Mouse (Mus musculus) right cerebral cortex, postnatal 36 days (tissue): ENCODE measurements around the gene Elovl6.

Source experiments
- DNase-seq, 2 experiments: peaks; one replicate each; pipeline ENCODE4 v3.0.0; 2022; ENCODE audit warnings: low spot score in 2 of 2, mixed read lengths in 1 of 2

Elovl6 gene

DNA sequence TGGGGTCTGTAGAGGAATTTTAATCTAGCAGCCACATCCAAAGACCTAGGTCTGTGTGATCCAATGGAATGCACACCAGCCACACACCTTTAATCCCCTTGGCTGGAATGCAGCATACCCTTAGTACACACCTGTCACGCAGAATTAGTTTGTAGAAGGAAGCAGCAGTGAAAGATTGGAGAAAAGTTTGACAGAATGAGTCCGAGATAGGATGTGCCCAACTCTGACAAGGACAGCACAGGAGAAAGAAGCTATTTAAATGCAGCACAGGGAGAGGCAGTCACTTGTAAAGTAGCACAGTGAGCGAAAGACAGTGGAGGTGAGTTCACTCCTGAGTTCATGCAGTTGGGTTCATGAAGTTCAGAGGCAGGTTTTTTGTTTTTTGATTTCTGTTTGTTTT is 11.2 kb downstream of the Elovl6 start:
- no peak for DNase-seq

- DNase-seq, result no peak
Measured at GRCm38 (mm10) chr3:129544217-129544616, 12.1 kb downstream of the Elovl6 start.

GRCm38 (mm10) chr3:129545228-129545627 is 13.1 kb downstream of the Elovl6 start:
- no peak for DNase-seq

DNA sequence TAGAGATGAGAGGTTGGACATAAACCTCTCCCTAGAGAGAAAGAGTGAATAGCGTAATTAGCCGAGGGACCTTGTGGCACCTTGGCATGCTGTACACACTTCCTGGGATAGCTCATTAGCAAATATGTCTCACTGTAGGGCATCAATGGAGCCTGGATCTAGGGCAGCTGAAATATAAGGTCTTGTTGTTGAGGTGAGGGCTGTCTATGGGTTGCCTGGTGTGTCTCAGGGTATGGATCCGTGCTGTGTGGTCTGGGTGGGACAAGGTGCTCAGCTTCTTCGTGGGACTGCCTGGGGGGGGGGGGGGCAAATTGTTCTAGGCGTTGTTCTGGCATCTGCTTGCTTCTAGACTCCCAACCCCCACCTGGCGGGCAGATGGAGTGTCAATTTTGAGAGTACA is 13.6 kb downstream of the Elovl6 start:
- no peak for DNase-seq

GRCm38 (mm10) chr3:129547837-129548435 is 15.8 kb downstream of the Elovl6 start:
- DNase-seq, result no peak

- DNase-seq, result no peak
Measured at GRCm38 (mm10) chr3:129548760-129549159, 16.6 kb downstream of the Elovl6 start.

DNA sequence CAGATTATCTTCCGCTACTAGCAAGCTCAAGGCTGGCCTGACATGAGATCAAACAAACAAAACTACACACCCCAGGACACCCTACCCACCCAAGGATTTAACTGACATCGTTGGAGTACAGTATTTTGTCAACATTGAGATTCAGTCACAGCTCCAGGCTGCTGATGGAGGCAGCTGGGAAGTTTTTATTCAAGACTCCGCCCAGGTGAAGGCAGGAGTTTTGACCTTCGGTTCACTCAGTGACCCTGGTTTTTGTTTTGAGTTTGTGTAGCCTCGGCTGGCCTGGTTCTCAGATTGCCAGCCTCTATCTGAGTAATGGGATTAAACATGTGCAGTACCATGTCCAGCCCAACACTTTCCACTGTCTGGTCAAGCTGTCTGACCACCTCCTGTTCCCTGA is 17.4 kb downstream of the Elovl6 start:
- no peak for DNase-seq

- no peak for DNase-seq
Measured at GRCm38 (mm10) chr3:129551581-129552290, 19.6 kb downstream of the Elovl6 start.

GRCm38 (mm10) chr3:129552370-129552769 is 20.2 kb downstream of the Elovl6 start:
- DNase-seq, result no peak

DNA sequence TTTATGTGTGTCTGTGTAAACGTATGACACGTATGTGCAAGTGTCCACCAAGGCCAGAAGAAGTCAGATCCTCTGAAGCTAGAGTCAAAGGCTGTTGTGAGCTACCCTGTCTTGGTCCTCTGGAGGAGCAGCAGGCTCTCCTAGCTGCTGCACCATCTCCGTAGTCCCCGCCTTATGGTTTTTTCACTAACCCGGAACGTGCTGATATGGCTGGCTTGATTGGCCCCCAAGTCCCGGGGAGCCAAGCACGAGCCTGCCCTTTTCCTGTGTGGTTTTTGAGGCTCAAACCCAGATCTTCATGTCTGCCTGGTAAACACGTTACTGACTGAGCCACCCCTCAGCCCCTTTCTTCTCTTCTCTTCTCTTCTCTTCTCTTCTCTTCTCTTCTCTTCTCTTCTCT is 21.0 kb downstream of the Elovl6 start:
- DNase-seq, result no peak

DNA sequence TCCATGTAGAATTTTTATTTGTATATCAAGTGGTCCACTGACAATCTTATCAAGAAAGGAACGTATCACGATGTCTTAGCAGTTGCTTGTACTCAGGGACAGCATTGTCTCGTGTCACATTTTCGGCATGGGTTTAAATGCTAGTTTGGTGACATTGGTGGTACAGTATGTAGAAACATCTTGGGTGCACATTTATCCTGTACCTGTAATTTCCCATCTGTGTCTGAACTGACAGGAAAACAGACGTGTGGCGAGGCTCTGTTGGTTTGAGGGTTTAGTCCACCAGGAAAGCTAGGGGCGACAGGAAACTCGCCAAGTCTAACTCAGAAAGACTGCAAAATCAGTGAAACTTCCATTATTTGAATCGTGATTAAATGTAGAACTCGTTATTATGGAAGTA is 21.5 kb downstream of the Elovl6 start:
- DNase-seq, result no peak

DNA sequence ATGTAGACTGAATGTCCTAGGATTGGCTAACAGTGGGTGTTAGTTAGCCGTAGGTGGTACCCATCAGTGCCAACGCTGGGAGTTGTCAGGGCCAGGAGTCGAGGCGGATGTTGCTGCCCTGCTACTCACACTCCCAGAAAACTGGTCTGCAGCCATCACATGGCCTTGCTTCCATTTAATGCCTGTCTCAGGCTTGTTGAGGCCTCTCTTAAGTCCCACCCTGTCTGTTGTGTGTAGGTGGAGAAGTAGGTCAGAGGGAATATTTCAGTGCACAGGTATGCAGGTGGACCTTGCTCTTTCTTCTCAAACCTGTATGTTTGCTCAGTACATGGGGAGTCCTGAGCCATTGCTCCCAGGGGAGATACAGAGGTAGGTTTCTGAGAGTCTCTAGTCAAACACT is 22.3 kb downstream of the Elovl6 start:
- no peak for DNase-seq

- no peak for DNase-seq
Measured at GRCm38 (mm10) chr3:129557048-129557447, 24.9 kb downstream of the Elovl6 start.

DNA sequence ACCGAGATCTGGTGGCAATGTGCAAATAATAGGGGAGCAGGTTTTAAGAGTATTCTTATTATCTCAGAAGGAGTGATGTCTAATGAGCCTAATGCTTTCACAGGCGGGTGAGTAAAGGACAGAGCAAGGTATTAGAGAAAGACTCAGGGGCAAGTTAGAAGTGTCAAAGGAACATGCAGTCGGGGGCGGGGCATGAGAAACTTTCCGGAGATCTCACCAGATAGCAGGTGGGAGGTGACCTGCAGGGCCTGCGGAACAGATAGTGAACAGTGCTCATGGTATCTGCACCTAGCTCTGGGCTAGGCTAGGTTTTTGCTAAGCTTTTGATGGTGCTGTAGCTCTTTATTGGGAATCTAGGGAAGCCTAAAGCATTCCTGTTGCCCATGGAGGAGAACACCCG is 25.4 kb downstream of the Elovl6 start:
- DNase-seq, result no peak

DNA sequence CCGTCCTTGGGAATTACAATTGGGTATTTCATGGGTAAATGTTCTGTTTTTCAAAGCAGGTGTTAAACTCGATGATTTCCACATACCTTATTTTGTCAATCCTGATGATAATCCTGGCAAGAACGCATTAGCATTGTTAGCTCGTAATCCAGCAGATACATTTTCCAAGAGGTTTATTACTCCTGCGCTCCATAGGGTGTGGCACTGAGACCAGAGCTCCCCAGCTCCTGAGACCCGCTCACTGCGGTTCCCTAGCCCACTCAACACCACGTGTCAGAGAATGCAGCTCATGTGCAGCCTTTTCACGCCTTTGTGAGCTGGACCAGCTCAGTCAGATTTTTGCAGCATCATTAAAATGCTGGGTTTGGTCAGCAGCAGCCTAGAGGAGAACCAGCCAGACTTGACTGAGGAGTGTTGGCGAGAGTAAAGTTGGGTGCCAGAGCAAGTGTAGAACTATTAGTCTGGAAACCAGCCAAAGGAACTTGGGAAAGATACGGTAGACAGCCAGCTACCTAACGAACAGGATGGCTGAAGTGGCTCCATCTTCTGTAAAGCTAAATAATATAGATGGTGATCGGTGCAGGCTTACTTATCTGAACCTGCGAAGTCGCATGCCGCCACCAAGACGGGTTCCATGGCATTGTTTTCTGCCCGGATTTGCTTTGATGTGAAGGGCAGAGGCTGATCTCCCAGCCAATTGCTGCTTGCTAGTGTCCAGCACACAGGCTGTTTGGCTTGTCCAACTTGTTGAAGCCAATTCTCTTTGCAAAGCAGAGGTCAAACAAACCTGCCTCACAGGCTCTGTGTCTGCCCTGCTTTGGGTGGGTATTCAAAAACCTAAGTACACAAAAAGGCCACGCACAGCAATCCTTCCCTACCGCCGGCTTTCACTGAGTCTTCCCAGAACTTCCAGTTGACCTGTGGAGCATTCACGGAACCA is 26.1 kb downstream of the Elovl6 start:
- no peak for DNase-seq

DNA sequence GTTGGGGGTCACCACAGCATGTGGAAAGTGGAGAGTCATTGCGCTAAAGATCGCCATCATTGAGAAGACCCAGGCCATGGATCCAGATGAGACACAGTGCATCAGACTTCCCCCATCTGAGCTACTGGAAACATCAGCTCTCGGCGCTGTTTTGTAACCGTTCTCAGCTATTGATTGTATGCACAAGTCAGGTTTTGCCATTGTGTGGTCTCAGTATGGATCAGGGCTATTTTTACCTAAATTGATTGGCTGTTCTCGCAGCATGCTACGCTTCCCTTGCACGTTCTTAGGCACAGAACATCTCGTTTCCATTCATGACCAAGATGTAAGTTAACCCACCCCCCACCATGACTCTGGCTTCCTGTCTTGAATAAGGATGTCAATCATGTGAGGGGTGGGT is 27.9 kb downstream of the Elovl6 start:
- no peak for DNase-seq

GRCm38 (mm10) chr3:129561011-129561410 is 28.9 kb downstream of the Elovl6 start:
- peak in 1 of 2 experiments; percentile 38 for DNase-seq

DNA sequence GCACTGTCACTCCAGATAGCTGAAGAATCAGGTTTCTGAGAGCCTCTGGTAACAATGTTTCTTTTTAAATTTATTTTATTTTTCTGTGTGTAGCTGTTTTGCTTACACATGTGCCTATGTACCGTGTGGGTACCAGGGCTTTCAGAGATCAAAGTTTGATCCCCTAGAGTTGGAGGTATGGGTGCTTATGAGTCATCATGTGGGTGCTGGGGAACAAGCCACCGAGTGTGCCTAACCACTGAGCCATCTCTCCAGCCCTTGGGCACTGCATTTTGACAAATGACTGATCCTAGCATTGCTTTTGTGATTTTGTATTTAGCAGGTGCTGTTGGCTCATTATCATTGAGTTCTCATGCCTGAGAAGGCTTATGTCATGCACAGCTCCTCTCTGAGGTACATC is 29.7 kb downstream of the Elovl6 start:
- DNase-seq, result no peak

- DNase-seq, result no peak
Measured at GRCm38 (mm10) chr3:129562411-129562810, 30.3 kb downstream of the Elovl6 start.

DNA sequence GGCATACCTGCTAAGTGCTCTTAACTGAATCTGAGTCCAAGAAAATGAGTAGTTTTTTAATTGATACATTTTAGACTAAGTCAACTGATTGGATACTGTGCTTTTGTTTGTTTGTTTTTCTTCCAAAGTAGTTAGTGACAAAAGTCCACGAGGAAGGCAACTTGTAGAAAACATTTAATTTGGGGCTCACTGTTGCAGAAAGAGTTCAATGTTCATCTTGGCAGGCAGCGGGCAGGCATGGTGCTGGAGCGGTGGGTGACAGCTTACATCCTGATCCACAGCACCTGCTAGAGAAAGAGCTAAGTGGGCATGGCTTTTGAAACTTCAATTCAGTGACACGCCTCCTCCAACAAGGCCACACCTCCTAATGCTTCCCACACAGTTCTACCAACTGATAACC is 31.7 kb downstream of the Elovl6 start:
- DNase-seq, result no peak

DNA sequence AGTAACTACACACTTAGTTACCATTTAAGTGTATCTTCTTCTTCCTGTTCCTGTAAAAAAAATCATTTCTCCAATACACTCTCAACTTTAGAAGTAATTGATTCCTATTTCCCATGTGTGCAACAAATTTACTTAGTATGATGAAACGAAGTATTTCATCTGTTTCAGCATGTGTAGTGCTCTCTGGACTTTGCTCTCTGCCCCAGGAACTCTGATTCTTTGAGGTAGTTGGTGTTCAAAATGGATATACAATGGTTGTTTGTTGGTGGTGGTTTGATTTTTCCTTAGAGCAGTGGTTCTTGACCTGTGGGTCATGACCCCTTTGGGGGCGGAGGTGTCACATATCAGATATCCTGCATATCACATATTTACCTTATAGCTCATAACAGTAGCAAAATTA is 32.7 kb downstream of the Elovl6 start:
- DNase-seq, result no peak

DNA sequence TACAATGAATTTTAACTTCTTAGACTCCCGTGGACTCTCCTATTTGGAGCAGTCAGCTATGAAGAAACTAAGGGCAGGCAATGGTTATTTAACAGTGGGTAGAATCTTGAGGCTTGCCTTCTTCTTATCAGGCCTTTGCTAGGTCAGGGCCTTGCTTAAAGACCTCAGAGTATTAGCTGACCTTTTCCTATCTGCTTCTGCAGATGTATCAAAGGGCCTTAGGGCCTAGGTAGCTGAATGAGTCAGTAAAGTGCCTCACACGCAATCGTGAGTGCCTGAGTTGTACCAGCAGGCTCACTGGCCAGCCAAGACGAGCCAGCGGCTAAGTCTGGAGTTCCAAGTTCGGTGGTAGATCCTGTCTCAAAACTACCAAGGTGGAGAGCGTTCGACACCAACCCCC is 33.3 kb downstream of the Elovl6 start:
- DNase-seq, result no peak

DNA sequence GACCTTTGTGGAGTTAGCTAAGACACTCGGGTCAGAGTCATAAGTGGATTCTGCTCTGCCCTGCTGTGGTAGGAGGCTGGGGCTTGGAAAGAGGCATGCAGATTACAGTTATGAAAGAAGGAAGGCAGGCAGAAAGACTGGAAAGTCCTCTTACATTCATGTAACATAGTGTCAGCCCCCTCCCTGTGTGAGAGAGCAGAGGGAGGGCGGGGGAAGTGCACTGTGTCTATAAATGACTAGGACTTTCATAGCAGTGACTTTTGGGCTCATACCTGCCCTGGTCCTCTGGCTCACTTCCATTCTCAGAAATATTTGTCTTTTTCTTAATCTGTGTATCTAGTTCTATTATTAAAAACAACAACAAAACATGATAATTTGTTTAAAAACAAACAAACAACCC is 33.9 kb downstream of the Elovl6 start:
- no peak for DNase-seq
